Mouse (Mus musculus) adrenal gland, postnatal 10 days (tissue): ENCODE measurements around the gene Pnpla5. TPM values are rescaled to one million over a fixed set of nuclear protein-coding genes. Genes with fewer than 3 reads are reported as not detected.
A peak's percentile ranks its signal among the peaks of the same experiment; 100 is the strongest.
"Not testable (repeated sequence)": the region's sequence is repeated elsewhere in the genome, so short reads cannot be mapped to it uniquely, and the experiment has no call there.

Source experiments
- DNase-seq: peaks from one replicate; pipeline ENCODE4 v3.0.0; 2021; ENCODE audit warnings: mixed read lengths
- total RNA-seq, 2 experiments: library from RNA; stranded (reverse); gene quantifications; 2 replicates each; pipeline ENCODE4 v1.2.3; 2021

The Pnpla5 gene
- total RNA-seq, 2 experiments from 2014 or later: 0.12 to 0.18 TPM

- DNase-seq: no peak
Measured at GRCm38 (mm10) chr15:84116466-84116865, 6.5 kb downstream of the Pnpla5 start.

DNA sequence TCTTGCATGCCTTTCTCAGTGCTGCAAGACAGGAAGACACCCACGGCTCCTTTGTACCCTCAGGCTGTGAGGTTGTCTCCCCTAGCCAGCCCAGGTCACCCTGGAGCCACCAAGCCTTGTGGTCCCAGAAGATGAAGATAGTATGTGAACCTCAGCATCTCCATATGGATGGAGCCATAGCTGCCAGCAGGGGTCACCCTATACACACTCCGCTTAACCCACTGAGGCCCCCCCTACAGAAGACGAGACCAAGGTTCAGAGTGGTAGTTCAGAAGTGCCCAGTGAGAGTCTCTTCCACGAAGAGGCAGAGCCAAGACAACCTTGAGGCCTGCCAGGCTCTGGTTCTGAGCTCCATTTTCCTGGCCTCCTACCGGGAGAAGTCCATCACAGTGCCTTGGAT lies 7.2 kb downstream of the Pnpla5 start:
- no peak for DNase-seq

DNA sequence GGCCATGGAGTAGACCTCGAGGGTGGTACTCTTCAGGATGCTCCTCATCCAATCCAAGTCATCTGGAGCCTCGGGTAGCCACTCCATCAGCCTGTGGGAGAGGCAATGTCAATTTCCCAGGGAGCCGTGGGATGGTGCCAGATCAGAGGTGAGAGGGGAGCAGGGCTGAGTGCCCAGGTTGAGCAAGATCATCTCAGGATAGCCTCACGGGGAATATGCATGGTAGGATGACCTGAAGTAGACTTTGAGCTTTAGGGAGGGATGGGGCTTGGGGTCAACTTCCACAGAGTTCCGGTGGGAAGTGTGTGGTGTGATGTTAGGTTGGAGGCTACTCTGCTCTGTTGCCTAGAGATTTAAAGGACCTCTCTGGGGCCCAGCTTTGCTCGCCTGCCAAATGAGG lies 9.1 kb downstream of the Pnpla5 start:
- DNase-seq: no peak

DNA sequence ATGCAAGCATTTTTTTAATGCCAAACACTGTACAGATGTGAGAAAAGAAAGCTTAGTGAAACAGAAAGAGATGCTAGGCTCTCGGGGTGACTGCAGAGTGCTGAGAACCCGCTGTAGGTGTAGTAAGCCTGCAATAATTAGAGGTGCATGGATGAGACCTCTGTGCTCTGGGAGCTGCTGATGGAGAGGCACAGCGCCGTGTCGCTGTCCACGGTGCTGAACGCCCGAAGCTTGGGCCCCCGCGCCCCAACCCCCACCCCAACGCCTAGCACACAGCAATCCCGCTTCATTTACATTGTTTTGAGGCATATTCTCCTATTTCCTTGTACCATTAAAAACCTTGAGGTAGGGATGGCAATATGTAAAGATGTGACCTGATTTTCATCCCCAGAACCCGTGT lies 14.1 kb downstream of the Pnpla5 start:
- DNase-seq: peak; percentile 69

- no peak for DNase-seq
Measured at GRCm38 (mm10) chr15:84105924-84106500, 17.0 kb downstream of the Pnpla5 start.

- peak; percentile 27 for DNase-seq
Measured at GRCm38 (mm10) chr15:84105105-84105923, 17.7 kb downstream of the Pnpla5 start, which contains the start of gene Sult4a1. Gene Sult4a1 (minus strand): TSS chr15:84105754.

GRCm38 (mm10) chr15:84104626-84105025 lies 18.3 kb downstream of the Pnpla5 start:
- DNase-seq: no peak

GRCm38 (mm10) chr15:84097536-84097935 lies 25.4 kb downstream of the Pnpla5 start:
- not testable (repeated sequence) for DNase-seq

GRCm38 (mm10) chr15:84096051-84096450 lies 26.9 kb downstream of the Pnpla5 start:
- DNase-seq: peak; percentile 8

GRCm38 (mm10) chr15:84094921-84095320 lies 28.1 kb downstream of the Pnpla5 start:
- no peak for DNase-seq

- DNase-seq: no peak
Measured at GRCm38 (mm10) chr15:84086775-84087174, 36.2 kb downstream of the Pnpla5 start.

DNA sequence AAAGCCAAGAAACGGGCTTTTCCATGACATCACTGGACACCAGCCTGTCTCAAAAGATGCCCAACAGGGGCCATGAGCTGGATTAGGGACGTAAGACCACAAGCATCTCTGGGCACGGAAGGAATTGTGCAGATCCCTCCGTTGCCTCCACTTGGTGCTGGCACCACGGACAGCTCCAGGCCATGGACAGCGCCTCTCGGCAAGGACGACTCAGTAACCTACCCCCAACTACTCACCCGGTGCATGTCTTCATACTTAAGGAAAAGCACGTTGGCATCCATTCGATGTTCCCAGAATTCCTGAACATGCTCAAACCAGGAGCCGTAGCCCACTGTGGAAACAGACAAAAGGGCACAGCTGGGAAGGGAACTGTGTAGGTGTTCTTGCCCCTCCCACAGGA lies 36.6 kb downstream of the Pnpla5 start:
- peak; percentile 51 for DNase-seq

- DNase-seq: no peak
Measured at GRCm38 (mm10) chr15:84080069-84080468, 42.9 kb downstream of the Pnpla5 start.

DNA sequence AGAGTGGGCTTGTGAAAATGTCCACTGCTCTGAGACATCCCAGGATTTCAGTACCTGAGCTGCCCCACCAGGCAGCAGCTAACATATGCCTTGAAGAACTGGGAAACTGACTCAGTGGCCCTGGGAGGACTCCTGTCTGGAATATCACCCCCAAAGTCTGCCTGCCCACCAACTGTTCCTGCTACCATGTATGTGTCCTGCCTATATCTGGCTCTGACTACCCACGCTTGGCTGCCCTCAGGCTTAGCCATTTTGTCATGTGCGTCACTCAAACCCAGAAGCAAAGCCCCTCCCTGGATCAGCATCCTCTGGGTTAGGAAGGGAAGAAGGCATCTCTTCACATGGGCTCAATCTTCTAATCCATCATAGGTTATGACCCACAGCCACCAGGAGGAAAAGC lies 43.5 kb downstream of the Pnpla5 start:
- no peak for DNase-seq

DNA sequence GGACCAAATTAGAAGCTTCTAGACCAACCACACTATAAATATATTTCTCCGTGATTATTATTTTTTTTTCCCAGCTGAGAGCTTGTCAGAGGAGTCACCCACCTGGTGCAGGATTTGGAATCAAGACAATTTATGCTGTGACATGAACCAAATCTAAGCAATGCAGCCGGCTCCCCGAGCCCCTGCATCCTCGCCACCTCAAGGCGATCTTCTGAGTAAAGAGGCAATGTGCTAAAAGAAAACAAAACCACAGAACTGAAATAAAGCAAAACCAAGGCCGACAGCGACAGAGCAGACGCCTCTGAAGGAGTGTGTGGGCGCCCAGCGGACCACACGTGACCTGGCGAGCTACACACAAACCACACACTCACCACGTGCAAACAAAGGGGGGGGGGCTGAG lies 44.3 kb downstream of the Pnpla5 start:
- DNase-seq: no peak

DNA sequence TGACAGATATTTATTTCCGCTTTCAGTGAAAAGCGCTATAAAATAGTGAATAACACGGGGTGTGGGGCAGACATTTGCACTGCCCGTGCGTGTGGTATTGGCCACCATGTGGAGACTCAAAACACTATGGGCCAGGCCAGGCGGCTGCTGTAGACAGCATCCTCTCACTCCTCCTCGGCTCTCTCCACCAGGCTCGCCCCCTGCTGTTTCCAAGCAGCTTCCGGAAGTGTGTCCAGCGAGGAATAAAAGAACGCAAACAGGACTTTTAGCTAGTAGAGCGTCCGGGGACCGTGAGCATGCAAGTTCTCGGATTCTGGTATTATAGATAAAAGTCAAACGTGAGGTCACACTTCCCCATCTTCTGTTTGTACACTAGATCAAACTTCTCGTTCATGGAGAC lies 45.8 kb downstream of the Pnpla5 start:
- DNase-seq: no peak

- DNase-seq: peak; percentile 19
Measured at GRCm38 (mm10) chr15:84074705-84075185, 48.2 kb downstream of the Pnpla5 start.

DNA sequence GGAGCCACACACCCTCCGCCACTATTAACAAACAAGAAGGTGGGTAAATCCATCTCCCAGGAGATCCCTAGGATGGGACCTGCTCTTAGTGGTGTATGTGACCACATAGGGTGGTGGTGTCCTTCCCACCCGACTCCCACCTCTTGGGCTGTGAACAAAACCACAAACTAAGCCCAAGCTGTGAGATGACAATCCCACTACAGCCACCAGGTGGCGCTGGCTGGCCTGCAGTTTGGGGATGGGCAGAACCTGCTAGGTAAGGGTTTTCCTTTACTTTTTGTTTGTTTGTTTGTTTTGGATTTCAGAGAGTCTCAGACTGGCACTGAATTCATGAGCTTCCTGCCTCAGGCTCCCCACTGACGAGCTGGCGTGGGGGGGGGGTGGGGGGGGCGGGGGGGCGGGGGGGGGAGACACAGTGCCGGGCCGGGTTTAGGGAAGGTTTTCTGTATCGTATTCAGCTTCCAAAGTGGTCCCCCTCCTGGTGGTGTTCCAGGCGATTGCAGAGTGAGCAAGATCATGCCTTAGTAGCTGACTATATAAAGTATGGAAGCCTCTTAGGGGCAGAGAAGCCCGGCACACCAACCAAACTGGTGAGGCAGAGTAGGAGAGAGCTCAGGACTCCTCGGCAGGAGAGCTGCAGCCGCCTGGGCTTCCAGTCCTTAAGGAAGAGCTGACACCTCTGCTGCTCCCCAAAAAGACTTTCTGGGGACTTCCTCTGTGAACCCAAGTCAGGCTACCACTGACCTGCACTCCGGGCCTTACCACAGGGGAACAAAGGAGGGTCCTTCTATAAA lies 48.9 kb downstream of the Pnpla5 start:
- peak; percentile 81 for DNase-seq

GRCm38 (mm10) chr15:84073058-84073457 lies 49.9 kb downstream of the Pnpla5 start:
- no peak for DNase-seq

- peak; percentile 68 for DNase-seq
Measured at GRCm38 (mm10) chr15:84072226-84072625, 50.7 kb downstream of the Pnpla5 start.

DNA sequence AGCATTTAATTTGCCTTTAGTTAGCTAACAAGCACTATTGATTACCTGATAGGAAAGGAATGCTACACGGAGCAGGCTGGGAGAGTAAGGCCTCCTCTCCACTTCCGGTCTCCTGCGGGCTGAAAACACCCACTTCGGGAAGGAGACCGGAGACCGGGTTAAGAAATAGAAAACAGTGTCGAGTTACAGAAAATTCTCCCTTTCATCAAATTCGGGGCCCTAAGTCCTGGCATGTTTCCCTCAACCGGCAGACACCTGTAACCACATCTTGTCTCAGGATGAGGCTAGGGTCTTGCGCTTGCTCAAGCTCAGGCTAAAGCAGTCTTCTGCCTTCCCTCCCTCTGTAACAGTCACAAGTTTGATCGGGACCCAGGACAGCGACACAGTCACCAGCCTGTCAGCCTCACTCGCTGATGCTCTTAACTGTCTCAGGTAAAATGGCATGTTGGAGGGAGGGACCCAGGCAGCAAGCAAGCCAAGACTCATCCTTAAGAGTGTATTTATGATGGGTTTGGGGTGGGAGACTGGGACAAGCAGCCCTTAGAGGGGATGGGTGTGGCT lies 52.8 kb downstream of the Pnpla5 start:
- no peak for DNase-seq

DNA sequence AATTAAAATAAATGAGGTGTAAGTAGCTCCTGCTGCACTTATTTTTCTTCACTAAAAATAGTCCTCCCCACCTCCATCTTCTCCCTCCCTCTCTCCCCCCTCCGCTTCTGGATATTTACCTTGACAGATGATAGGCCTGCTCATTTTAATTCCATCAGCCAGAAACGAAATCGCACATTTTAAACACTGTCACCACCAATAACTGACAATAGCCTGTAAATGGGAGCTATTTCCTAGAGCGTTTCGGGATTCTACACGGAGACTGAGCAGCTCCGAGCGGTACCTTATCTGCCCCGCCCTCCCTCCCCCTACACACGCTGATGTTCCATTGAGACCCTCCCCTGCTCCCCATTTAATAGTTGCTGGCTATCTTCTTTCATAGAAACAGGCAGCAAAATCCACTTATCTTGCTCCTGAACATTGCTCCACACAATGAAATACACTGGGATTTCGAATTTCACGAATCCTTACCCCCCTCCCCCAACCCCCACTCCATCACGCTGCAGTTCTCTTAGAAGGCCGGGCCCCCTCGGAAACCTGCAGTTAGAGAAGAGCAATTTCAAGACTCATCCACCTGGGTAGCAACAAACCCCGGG lies 53.4 kb downstream of the Pnpla5 start:
- DNase-seq: no peak
